Mouse (Mus musculus) T-helper 17 cell (primary cell): ENCODE measurements around the gene Kit.

ENCODE experiments used
- in situ Hi-C, 2 experiments: fragments of 300-600 bp; cut with MboI, MseI; formaldehyde crosslinking; loops; 1 replicate in 1 of 2; 2 replicates in 1 of 2; pipeline ENCODE4 v1.15.1; 2025; ENCODE audit warnings: high pct_unique_total_duplicates in 2 of 2

The Kit gene

DNA sequence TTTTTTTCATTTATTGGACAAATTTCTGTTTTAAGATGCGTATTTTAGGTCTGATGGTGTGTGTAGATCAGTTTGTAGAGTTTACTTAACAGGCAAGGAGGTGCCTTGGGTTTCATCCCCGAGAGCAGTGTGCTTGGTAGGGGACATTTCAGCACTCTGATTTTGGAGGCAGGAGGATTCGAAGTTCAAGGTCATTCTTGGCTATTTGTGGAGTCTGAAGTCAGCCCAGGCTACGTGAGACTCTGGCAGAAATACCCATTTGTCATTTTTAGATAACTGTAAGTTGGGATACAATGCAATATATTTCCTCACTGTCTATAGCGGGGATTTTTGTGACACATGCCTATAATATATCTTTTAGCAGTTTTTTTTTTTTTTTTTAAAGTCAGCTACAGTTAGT, 57.5 kb downstream of the Kit start:
- in situ Hi-C loops: loop anchor here in 1 of 2 experiments (5.0 to 10.0 kb wide), 2 partner anchors 70 to 403 kb away; no protein-coding TSS in a partner anchor

GRCm38 (mm10) chr5:75632846-75633640, 58.3 kb downstream of the Kit start:
- in situ Hi-C loops: loop anchor here in 1 of 2 experiments (5.0 to 10.0 kb wide), 2 partner anchors 69 to 402 kb away; no protein-coding TSS in a partner anchor

- in situ Hi-C loops: loop anchor here in 1 of 2 experiments (10.0 kb wide), 1 partner anchor 399 kb away; no protein-coding TSS in a partner anchor
Observed at GRCm38 (mm10) chr5:75635385-75635784, 60.7 kb downstream of the Kit start.

DNA sequence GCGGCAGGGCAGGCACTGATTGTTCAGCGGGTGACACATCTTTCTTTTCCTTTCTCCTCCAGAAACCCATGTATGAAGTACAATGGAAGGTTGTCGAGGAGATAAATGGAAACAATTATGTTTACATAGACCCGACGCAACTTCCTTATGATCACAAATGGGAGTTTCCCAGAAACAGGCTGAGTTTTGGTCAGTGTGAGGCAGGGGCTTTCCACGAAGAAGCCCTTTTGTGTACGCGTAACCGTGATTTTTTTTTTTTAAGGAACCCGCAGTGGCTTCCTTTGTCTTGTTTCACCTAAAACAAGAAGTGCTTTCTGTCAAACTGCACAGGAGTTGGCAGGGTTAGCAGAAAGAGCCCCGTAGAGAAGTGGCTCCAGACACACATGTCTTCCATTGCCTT, 65.9 kb downstream of the Kit start:
- in situ Hi-C loops: no loop called here

- in situ Hi-C loops: no loop called here
Observed at GRCm38 (mm10) chr5:75647046-75647445, 72.3 kb downstream of the Kit start.

DNA sequence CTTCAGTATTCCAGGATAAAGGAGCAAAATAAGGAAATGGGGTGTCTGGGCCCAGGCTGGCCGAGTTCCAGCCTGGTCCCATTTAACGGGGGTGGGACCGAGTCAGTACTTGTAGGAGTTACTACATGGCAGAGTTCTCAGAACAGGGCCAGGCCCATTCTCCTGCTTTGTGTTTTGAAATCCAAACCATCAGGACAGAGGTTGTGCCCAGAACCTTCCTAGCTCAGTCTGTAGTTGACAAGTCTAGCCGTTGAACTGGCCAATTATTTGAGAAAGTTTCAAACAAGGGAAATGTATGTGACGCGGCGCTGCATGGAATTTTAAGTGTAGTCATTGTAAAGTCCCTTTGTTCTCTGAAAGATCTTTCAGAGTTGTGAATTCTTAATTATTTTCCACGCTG, 75.8 kb downstream of the Kit start:
- in situ Hi-C loops: no loop called here

DNA sequence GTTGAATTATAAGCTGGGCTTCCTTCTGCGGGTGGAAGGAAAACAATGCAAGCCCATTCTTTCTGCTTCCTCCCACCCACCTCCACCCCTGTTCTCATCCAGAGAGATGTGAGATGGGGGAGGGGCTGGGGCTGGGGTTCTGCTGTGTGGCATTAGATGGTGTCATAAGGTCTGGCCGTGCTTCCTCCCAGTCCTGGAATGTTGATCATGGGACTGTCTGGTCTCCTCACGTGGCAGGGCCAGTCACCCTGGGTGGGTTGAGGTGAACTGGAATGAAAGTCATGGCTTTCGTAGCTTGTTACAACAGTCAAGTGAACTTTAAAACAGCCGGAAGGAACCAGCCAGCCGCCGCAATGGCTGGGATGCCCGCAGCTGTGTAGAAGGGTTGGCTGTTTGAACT, 78.7 kb downstream of the Kit start:
- in situ Hi-C loops: no loop called here

DNA sequence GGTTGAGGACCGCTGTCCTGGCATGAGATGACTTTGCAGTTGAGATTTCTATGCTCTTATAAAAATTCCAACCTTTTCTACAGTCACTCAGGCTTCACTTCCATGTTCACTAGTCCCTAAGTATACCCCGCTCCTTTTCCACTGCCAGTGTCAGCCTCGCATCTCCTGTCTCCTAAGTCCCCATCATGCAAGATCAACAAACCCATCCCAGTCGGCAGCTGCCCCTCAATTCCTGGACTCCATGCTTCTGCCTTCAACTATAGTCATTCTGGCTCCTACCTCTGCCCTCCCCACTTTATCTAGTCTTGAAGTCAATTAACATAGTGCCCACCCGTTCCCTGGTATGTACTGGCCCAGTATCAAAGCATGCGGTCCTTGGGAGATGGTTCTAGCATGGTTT, 83.9 kb downstream of the Kit start:
- in situ Hi-C loops: no loop called here

- in situ Hi-C loops: no loop called here
Observed at GRCm38 (mm10) chr5:75660342-75660741, 85.6 kb downstream of the Kit start.

DNA sequence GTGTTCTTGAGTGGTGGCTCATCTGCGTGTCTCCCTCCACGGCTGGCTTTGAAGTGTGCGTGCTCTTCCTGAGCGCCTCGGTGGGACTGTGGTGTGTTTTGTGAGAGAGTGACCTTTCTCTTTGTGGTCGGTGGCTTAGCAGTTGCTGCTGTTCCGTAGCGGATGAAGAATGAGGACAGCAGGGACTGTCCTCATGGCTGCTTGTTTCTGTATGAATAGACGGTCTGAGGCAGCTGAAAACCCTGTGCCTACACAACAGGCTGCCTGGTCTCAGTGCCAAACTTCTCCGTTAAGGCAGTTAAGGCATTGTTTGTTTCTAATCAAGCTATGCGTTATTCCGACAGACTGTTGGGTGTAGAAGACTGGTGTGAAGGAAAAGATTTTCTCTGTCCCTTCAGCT, 87.8 kb downstream of the Kit start:
- in situ Hi-C loops: no loop called here

DNA sequence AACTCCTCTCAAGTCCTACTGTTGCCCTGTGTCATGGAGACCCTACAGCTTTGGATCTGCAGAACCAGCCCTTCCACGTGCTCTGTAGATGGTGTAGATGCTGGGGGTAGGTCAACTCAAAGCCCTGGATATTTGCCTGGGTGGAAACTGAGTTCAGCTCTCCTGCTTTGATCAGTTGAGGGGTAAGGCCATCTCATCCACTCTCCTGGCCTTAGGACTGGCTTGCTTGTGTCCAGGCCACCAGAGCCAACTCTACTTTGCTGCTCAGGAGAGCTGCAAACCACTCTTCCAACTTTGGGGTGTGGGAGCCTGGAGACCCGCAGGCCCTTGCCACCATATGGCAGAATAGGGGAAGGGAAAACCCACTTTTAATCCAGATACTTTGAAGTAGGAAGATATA, 89.1 kb downstream of the Kit start:
- in situ Hi-C loops: no loop called here

- in situ Hi-C loops: no loop called here
Observed at GRCm38 (mm10) chr5:75667083-75667482, 92.4 kb downstream of the Kit start.

- in situ Hi-C loops: no loop called here
Observed at GRCm38 (mm10) chr5:75671136-75671788, 96.5 kb downstream of the Kit start.

- in situ Hi-C loops: loop anchor here in 1 of 2 experiments (5.0 kb wide), 1 partner anchor 436 kb away; no protein-coding TSS in a partner anchor
Observed at GRCm38 (mm10) chr5:75676024-75676423, 101.3 kb downstream of the Kit start.

- in situ Hi-C loops: loop anchor here in 1 of 2 experiments (5.0 kb wide), 1 partner anchor 432 kb away; no protein-coding TSS in a partner anchor
Observed at GRCm38 (mm10) chr5:75679896-75680295, 105.2 kb downstream of the Kit start.

GRCm38 (mm10) chr5:75695162-75695809, 120.6 kb downstream of the Kit start:
- in situ Hi-C loops: no loop called here

DNA sequence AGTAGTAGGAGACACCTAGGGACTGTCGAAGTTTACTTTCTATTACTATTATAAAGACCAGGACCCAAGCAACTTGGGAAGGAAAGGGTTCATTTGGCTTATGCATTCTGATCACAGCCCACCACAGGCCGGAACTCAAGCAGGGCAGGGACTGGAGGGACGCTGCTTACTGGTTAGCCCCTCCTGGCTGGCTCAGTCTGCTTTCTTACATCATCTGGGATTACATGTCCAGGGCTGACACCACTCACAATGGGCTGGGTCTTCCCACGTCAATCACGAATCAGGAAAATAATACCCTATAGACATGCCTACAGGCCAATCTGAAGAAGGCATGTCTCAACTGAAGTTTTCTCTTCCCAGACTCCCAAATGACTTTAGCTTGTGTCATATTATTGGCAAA, 122.2 kb downstream of the Kit start:
- in situ Hi-C loops: no loop called here

DNA sequence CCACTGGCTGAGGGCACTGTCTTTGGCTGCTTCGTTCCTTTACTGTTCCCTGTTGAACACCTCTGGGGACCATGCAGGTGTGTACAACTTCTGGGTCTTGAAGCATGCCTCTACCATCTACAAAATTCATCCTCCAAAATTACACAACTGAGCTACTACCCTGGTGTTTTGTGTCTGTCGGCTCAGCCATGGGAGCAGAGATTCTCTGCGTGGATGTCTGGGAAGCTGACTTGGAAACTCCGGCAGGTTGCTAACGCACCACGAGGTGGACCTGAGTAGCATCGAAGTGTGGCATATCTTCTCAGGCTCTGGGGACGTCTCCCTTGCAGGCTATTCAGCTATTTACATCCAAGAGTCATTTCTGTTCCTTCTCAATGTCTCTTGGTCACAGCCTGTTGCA, 123.8 kb downstream of the Kit start:
- in situ Hi-C loops: no loop called here

- in situ Hi-C loops: no loop called here
Observed at GRCm38 (mm10) chr5:75699081-75699480, 124.4 kb downstream of the Kit start.

GRCm38 (mm10) chr5:75699516-75699915, 124.8 kb downstream of the Kit start:
- in situ Hi-C loops: no loop called here

DNA sequence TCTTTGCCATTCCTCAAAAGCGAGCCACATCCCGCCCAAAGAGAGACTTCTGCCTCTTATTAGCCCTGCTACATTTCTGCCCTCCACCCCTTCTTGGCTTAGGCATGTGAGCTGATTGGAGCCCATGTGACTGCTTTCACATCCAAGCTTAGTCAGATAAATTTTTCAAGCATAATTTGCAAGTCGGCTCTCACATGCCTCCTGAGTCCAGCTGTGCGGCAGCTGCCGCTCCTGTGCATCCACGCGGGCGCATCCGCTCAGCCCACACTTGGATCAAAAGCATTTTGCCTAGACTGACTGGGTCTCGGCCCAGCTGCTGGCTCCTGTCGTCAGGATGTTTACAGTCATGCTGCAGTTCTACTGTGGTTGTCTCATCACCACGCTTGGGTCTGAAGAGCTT, 126.9 kb downstream of the Kit start:
- in situ Hi-C loops: loop anchor here (5.0 to 10.0 kb wide), 2 partner anchors 69 to 1707 kb away; no protein-coding TSS in a partner anchor

- in situ Hi-C loops: loop anchor here (5.0 to 10.0 kb wide), 2 partner anchors 70 to 1707 kb away; no protein-coding TSS in a partner anchor
Observed at GRCm38 (mm10) chr5:75702080-75702479, 127.4 kb downstream of the Kit start.
